Mouse (Mus musculus): ENCODE results near the gene Plac9b. TPM values are rescaled to one million over a fixed set of nuclear protein-coding genes. Genes with fewer than 3 reads are reported as not detected.
"Not testable (repeated sequence)": the region's sequence is repeated elsewhere in the genome, so short reads cannot be mapped to it uniquely, and the experiment has no call there.

Gene Plac9b
- polyA plus RNA-seq, 1 experiment from 2014 or later: 0.90 TPM

DNA sequence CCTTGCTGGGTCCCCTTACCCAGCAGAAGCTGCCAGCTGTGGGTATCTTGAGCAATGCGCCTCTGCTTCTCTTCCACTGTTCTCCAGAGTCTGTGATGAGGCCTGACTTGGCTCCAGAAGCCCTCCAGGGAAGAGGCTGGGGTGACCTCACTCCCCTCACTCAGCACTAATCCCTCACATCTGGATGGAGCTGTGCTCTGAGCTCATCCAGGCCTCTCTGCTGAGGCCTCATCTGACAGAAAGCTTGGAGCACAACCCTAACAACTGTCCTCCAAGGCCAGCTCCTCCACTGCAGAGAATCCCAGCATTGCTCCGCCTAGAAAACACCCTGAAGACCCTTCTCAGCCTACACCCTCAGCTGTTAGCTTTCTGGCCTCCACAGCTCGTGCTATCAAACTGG, 8.3 kb downstream of the Plac9b start:
- not testable (repeated sequence) for H3K9ac ChIP-seq (ENCODE audit: low read length); ATAC-seq (ENCODE audit: low FRiP score)
- no CpG with 5 or more reads among the region's 3 CpGs for WGBS

DNA sequence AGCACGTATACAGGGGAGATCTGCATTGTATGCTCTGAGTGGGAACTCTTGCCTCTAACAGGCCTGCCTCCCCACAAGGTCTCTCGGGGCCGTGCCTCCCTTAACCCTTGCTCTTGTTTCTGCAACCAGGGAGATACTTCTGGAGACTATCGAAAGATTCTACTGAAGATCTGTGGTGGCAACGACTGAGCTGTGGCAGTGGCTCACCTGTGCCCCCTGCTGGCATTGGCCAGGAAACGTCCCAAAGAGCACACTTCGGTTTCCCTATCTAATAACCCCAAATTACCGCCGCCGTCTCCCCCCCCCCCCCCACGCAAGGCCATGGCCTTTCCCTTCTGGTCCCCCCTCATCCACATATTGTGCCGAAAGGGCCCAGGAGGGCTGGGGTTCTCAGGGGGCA, 17.0 kb downstream of the Plac9b start:
- WGBS: no CpG with 5 or more reads among the region's 12 CpGs
- not testable (repeated sequence) for H3K4me3 ChIP-seq (ENCODE audit: low read depth, low read length); H3K4me2 ChIP-seq; H3K36me3 ChIP-seq (ENCODE audit: control insufficient read depth, insufficient read depth, low read length); ATAC-seq (ENCODE audit: low FRiP score); H3K4me1 ChIP-seq (ENCODE audit: control insufficient read depth, insufficient read depth, low read length); H3K9ac ChIP-seq (ENCODE audit: low read length); H3K27ac ChIP-seq (ENCODE audit: low read depth, low read length); DNase-seq (ENCODE audit: low spot score, missing footprints); H3K27me3 ChIP-seq (ENCODE audit: control insufficient read depth, insufficient read depth, low read length); H3K9me3 ChIP-seq (ENCODE audit: control insufficient read depth, low read length)

More for the DNA sequence above, 8.3 kb downstream of the Plac9b start:
- not testable (repeated sequence) for H3K27me3 ChIP-seq (ENCODE audit: control insufficient read depth, insufficient read depth, low read length); H3K36me3 ChIP-seq (ENCODE audit: control insufficient read depth, insufficient read depth, low read length); H3K9me3 ChIP-seq (ENCODE audit: control insufficient read depth, low read length); H3K27ac ChIP-seq (ENCODE audit: low read depth, low read length); H3K4me2 ChIP-seq; H3K4me3 ChIP-seq (ENCODE audit: low read depth, low read length); H3K4me1 ChIP-seq (ENCODE audit: control insufficient read depth, insufficient read depth, low read length); DNase-seq (ENCODE audit: low spot score, missing footprints)

DNA sequence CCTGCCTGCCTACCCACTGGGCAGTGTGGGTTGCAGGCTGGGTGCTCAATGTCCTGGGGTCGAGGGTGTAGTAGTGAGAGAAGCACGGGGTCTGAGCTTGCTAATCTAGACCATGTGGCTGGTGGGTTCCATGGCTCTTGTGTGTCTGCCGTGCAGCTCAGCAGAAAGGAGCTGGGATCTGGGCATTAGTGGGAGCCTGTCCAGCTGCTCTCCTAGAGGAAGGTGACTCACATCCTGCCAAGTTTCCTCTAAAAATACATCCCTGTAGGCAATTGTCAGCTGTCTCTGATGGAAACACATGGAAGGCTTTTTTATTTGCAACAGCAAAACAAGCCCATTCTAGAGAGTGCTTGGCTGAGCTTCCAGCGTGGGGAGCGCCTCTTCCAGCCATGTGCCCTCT, 19.9 kb downstream of the Plac9b start:
- not testable (repeated sequence) for DNase-seq (ENCODE audit: low spot score, missing footprints)

DNA sequence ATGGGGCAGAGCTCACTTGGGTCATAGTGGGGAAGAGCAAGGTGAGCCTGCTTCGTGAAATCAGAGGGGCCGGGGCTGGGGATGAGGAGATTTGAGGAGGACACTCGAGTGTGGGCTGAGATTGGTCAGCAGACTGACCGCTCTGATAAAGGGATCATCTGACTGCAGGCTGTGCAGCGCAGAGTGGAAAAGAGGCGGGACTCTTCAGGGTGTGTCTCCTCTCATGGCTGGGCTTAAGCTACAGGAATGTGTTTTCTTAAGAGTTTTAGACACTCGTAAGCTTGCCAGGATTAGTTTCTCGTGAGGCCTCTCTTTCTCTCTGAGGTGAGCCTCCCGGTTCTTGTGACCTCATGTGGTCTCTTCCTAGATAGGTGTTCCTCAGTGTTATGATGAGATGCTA, 21.1 kb downstream of the Plac9b start:
- WGBS: no CpG with 5 or more reads among the region's 9 CpGs
- H3K9me3 ChIP-seq (ENCODE audit: control insufficient read depth, low read length); H3K4me2 ChIP-seq: not testable (repeated sequence)

More for the DNA sequence above, 19.9 kb downstream of the Plac9b start:
- H3K36me3 ChIP-seq (ENCODE audit: control insufficient read depth, insufficient read depth, low read length); H3K4me1 ChIP-seq (ENCODE audit: control insufficient read depth, insufficient read depth, low read length); H3K27ac ChIP-seq (ENCODE audit: low read depth, low read length); ATAC-seq (ENCODE audit: low FRiP score); H3K4me2 ChIP-seq; H3K27me3 ChIP-seq (ENCODE audit: control insufficient read depth, insufficient read depth, low read length); H3K9me3 ChIP-seq (ENCODE audit: control insufficient read depth, low read length); H3K4me3 ChIP-seq (ENCODE audit: low read depth, low read length); H3K9ac ChIP-seq (ENCODE audit: low read length): not testable (repeated sequence)
- WGBS: no CpG with 5 or more reads among the region's 5 CpGs

DNA sequence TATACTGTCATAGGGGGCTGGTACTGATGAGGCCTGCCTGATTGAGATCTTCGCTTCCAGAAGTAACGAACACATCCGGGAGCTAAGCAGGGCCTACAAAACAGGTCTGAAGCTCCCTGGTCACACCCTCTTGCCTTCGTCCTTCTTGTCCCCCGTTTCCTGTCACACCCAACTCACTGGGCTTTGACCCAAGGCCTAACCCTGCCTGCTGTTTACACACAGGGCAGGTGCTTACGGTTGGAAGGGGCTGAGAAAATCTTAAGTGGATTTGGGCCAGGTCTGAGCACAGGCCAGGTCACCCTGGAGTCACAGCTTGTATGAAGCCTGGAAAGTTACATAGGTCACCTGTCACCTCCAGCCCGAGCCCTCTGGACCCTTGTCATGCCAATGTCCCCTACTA, 26.2 kb downstream of the Plac9b start:
- WGBS: no CpG with 5 or more reads among the region's 7 CpGs
- H3K9me3 ChIP-seq (ENCODE audit: control insufficient read depth, low read length); H3K4me3 ChIP-seq (ENCODE audit: low read depth, low read length); H3K27ac ChIP-seq (ENCODE audit: low read depth, low read length); H3K36me3 ChIP-seq (ENCODE audit: control insufficient read depth, insufficient read depth, low read length); ATAC-seq (ENCODE audit: low FRiP score); H3K27me3 ChIP-seq (ENCODE audit: control insufficient read depth, insufficient read depth, low read length); H3K4me2 ChIP-seq; DNase-seq (ENCODE audit: low spot score, missing footprints); H3K9ac ChIP-seq (ENCODE audit: low read length); H3K4me1 ChIP-seq (ENCODE audit: control insufficient read depth, insufficient read depth, low read length): not testable (repeated sequence)

More for the DNA sequence above, 21.1 kb downstream of the Plac9b start:
- H3K27ac ChIP-seq (ENCODE audit: low read depth, low read length); H3K4me3 ChIP-seq (ENCODE audit: low read depth, low read length); H3K36me3 ChIP-seq (ENCODE audit: control insufficient read depth, insufficient read depth, low read length); H3K27me3 ChIP-seq (ENCODE audit: control insufficient read depth, insufficient read depth, low read length); DNase-seq (ENCODE audit: low spot score, missing footprints); ATAC-seq (ENCODE audit: low FRiP score); H3K9ac ChIP-seq (ENCODE audit: low read length); H3K4me1 ChIP-seq (ENCODE audit: control insufficient read depth, insufficient read depth, low read length): not testable (repeated sequence)

DNA sequence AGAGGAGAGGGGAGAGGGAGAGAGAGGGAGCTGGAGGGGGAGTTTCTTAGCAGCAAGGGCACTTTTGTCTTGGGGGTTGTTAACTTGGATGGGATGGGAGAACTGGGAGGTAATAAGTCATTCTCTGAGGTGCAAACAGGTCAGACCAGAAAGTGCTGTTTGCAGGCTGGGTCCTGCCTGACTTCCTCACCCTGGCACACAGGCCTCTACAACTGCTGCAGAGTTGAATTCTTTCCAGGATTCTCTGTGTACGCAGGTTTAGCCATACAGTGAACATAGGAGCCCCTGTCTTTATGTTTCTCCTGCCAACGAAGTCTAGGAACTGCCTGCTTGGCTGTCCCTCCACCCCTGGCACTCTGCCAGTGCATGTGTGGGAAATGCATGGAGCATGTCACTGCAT, 35.2 kb downstream of the Plac9b start:
- WGBS: no CpG with 5 or more reads among the region's 2 CpGs
- not testable (repeated sequence) for H3K4me1 ChIP-seq (ENCODE audit: control insufficient read depth, insufficient read depth, low read length); H3K27me3 ChIP-seq (ENCODE audit: control insufficient read depth, insufficient read depth, low read length); H3K9ac ChIP-seq (ENCODE audit: low read length); H3K9me3 ChIP-seq (ENCODE audit: control insufficient read depth, low read length); DNase-seq (ENCODE audit: low spot score, missing footprints); H3K4me2 ChIP-seq; H3K27ac ChIP-seq (ENCODE audit: low read depth, low read length); H3K36me3 ChIP-seq (ENCODE audit: control insufficient read depth, insufficient read depth, low read length); H3K4me3 ChIP-seq (ENCODE audit: low read depth, low read length); ATAC-seq (ENCODE audit: low FRiP score)

DNA sequence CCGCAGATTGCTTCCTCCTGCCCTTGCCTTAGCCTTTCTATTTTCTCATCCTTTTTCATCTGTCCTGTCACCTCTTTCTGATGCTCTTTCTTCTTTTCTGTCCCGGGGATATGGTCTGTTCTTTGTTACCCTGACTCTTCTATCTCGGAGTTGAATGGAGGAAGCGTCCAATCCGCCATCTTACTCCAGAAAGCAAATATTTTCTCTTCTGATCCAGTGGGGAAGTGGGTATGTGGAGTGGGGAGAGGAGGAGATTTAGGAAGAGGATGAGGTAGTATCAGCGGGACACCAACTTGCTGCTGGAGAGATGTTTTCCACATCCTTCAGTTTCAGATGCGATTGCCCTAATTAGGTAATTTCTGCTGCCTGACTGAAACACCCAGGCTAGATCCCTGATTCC, 63.2 kb downstream of the Plac9b start:
- not testable (repeated sequence) for H3K9ac ChIP-seq (ENCODE audit: low read length); H3K4me3 ChIP-seq (ENCODE audit: low read depth, low read length); H3K27me3 ChIP-seq (ENCODE audit: control insufficient read depth, insufficient read depth, low read length); H3K4me2 ChIP-seq; H3K4me1 ChIP-seq (ENCODE audit: control insufficient read depth, insufficient read depth, low read length); H3K27ac ChIP-seq (ENCODE audit: low read depth, low read length); DNase-seq (ENCODE audit: low spot score, missing footprints); H3K36me3 ChIP-seq (ENCODE audit: control insufficient read depth, insufficient read depth, low read length); H3K9me3 ChIP-seq (ENCODE audit: control insufficient read depth, low read length); ATAC-seq (ENCODE audit: low FRiP score)
- WGBS: no CpG with 5 or more reads among the region's 7 CpGs

DNA sequence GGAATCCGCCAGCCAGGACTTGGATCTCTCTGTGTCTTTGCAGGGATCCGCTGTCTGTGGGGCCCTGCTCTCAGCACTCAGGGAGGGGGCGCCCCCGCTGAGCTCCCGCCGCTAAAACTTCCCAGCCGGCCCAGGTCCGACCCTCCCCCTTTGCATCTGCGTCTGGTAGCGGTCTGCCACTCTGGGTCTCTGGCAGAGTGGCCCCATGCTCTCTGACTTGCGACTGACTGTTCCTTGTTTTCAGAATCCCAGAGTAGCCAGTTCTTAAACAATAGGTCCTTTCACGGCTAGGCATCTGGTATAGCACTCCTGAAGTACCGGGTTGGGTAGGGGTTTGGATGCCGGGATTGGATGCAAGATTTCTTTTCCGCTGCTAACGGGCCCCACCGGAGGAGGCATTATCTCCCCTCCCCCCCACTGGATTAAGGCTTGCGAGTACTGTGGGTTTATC, 63.7 kb downstream of the Plac9b start:
- not testable (repeated sequence) for H3K9ac ChIP-seq (ENCODE audit: low read length); DNase-seq (ENCODE audit: low spot score, missing footprints); H3K36me3 ChIP-seq (ENCODE audit: control insufficient read depth, insufficient read depth, low read length); H3K9me3 ChIP-seq (ENCODE audit: control insufficient read depth, low read length); H3K27ac ChIP-seq (ENCODE audit: low read depth, low read length); H3K4me1 ChIP-seq (ENCODE audit: control insufficient read depth, insufficient read depth, low read length); H3K4me2 ChIP-seq; H3K27me3 ChIP-seq (ENCODE audit: control insufficient read depth, insufficient read depth, low read length); H3K4me3 ChIP-seq (ENCODE audit: low read depth, low read length)
- ATAC-seq (ENCODE audit: low FRiP score): peak; percentile 93
- no CpG with 5 or more reads among the region's 18 CpGs for WGBS

DNA sequence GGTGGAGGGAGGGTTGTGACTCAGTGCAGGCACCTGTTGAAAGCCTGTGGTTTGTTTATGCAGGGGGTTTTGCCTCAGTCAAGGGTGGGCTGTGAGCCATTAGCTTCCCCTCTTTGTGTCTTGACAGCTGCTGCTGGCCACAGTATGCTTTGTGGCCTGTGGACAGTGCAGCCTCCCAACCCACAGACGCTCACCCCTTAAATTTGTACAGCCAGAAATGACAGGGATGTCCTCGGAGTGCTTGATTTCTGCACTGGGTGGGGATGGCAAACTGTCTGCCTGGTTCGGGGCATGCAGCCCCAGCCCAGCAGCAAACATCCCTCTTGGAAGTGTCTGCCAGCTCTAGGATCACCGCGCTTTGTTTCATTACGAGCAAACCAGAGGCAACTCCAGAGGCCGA, 64.1 kb downstream of the Plac9b start, which contains the start of gene Duxbl2:
Gene Duxbl2 (plus strand): TSS at position 200 of the 400 bp plus-strand sequence.
- H3K4me3 ChIP-seq (ENCODE audit: low read depth, low read length); DNase-seq (ENCODE audit: low spot score, missing footprints); H3K9me3 ChIP-seq (ENCODE audit: control insufficient read depth, low read length); H3K36me3 ChIP-seq (ENCODE audit: control insufficient read depth, insufficient read depth, low read length); H3K4me1 ChIP-seq (ENCODE audit: control insufficient read depth, insufficient read depth, low read length); H3K27me3 ChIP-seq (ENCODE audit: control insufficient read depth, insufficient read depth, low read length); H3K4me2 ChIP-seq; H3K27ac ChIP-seq (ENCODE audit: low read depth, low read length); H3K9ac ChIP-seq (ENCODE audit: low read length): not testable (repeated sequence)
- ATAC-seq (ENCODE audit: low FRiP score): peak; percentile 75
- WGBS: no CpG with 5 or more reads among the region's 7 CpGs
